Mouse (Mus musculus) lung, postnatal 36 days (tissue): ENCODE measurements around the gene Rtkn2.

Experiments used
- DNase-seq: peaks from one replicate; pipeline ENCODE4 v3.0.0; 2022; ENCODE audit warnings: mixed read lengths

Rtkn2 gene

DNA sequence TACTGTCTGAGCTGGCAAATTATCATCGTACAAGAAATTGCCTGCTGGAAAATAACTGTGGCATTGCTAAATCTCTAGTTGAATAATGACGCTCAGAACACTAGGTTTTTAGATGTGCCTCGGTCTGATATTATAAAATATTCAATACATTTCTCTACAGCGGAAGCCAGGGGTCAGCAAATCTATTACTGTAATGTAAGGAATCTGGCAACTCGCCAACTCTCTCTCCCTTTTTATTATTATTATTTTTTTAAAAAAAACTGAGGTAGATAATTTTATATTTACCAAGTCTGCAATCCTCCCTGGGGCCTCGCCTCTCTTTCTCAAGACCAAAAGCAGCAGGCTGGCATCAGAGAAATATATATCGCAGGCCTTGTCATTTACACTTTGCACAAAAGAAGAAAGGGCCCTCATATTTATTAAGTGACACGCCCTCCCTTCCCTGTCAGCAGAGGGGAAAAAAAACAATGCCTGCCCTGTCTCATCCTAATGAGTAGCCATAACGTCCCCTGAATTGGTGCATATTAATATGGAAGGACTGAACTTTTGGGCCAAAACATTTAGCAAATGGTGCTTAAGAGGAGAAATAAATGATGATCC, 127.1 kb downstream of the Rtkn2 start:
- DNase-seq = no peak

DNA sequence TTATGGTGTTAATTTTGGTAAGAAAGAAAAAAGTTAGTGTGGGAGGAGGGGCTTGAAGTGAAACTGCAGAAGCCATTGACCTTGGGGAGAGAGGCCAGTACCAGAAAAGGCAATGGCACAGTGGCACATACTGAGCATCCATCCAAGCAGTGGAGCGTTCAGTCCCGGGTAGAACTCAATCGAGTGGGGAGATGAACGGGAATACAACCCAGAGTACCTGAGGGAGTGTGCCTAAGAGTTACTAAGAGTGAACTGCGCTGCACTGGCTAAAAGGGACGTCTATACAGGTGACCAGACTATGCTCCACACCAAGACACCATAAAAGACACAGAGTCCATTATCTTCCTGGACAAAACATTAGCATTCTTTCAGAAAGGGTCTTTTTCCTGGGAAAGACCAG, 128.3 kb downstream of the Rtkn2 start:
- DNase-seq = no peak
